In genomic region chr7:66118796-66119195, GRCm38 (mm10) we compare ENCODE assay signal across 26 mouse cellular contexts. TPM values are rescaled to one million over a fixed set of nuclear protein-coding genes. Genes with fewer than 3 reads are reported as not detected.
DNase-seq lines count a peak whose midpoint lies in the region; ATAC-seq and TF ChIP-seq lines count a peak whose summit lies in the region.
"Had no signal": no experiment of that assay in that cellular context is flagged by ENCODE, and none has a peak within 500 bp of the region (broad histone marks: within the 10 kb centered on the region; RNA-seq: fewer than 3 reads in every experiment).

No protein-coding gene starts in this region.

- 71% methylated on average over 7 of the region's 7 CpGs for WGBS in limb, embryonic 13.5 days
- 90% methylated on average over 7 of the region's 7 CpGs for WGBS in limb, embryonic 10.5 days

- no peak for TF ChIP-seq RAD21 in MEL (IDR thresholded peaks at IDR 0.05; ENCODE audit: low read depth, low read length)

- no peaks in the 10 kb centered on the region for H3K36me3 ChIP-seq in limb, embryonic 13.5 days
- H3K36me3 ChIP-seq in limb, embryonic 10.5 days, result peaks cover 17% of the 10 kb centered on the region
- peaks cover 0 to 46% of the 10 kb centered on the region in 2 experiments; a peak in 2 of 4 replicates for H3K36me3 ChIP-seq in MEL (ENCODE audit: control insufficient read depth in 1 of 2, insufficient read depth in 2 of 2, low read length in 2 of 2)
- H3K36me3 ChIP-seq in megakaryocyte, embryonic 14.5 days (replicated peaks; ENCODE audit: low read length), result peaks cover 71% of the 10 kb centered on the region
- H3K36me3 ChIP-seq: forebrain, embryonic 12.5 days; hindbrain, embryonic 15.5 days; midbrain, embryonic 15.5 days had no signal

- no peak overlapping the region for H3K4me2 ChIP-seq in limb, embryonic 13.5 days (replicated peaks)
- H3K4me2 ChIP-seq: embryonic facial prominence, embryonic 12.5 days; forebrain, embryonic 12.5 days; heart, embryonic 13.5 days; hindbrain, embryonic 15.5 days; limb, embryonic 12.5 days; midbrain, embryonic 15.5 days had no signal

- H3K9ac ChIP-seq in limb, embryonic 13.5 days, result peak overlapping the region; percentile 25; the same call in 1 of the 2 replicates
- no peak overlapping the region for H3K9ac ChIP-seq in MEL (ENCODE audit: control insufficient read depth, low read depth, low read length, poor library complexity, severe bottlenecking)
- H3K9ac ChIP-seq: embryonic facial prominence, embryonic 12.5 days; forebrain, embryonic 12.5 days; hindbrain, embryonic 15.5 days; limb, embryonic 12.5 days; midbrain, embryonic 15.5 days had no signal

- no peak overlapping the region for H3K4me3 ChIP-seq in limb, embryonic 13.5 days
- H3K4me3 ChIP-seq in limb, embryonic 10.5 days, result no peak overlapping the region
- H3K4me3 ChIP-seq in MEL (ENCODE audit: control insufficient read depth in 1 of 2, insufficient read depth in 1 of 2, low read depth in 2 of 2, low read length in 2 of 2), result no peak overlapping the region
- peak overlapping the region; percentile 79 for H3K4me3 ChIP-seq in megakaryocyte, embryonic 14.5 days (replicated peaks)
- H3K4me3 ChIP-seq in left cerebral cortex, adult 2 months, result no peak overlapping the region
- H3K4me3 ChIP-seq: embryonic facial prominence, embryonic 12.5 days; erythroblast, embryonic 14.5 days; forebrain, embryonic 12.5 days; heart, adult 2 months; heart, embryonic 13.5 days; hindbrain, embryonic 15.5 days; limb, embryonic 12.5 days; midbrain, embryonic 15.5 days had no signal

- no peak for ATAC-seq in limb, embryonic 13.5 days (ENCODE audit: low FRiP score, low read depth)
- ATAC-seq: lung, postnatal 0 days; midbrain, embryonic 15.5 days had no signal

- peak overlapping the region; percentile 22; the same call in 1 of the 2 replicates for H3K27ac ChIP-seq in limb, embryonic 13.5 days
- H3K27ac ChIP-seq in limb, embryonic 10.5 days, result no peak overlapping the region
- no peak overlapping the region for H3K27ac ChIP-seq in MEL (ENCODE audit: control insufficient read depth, low read depth, low read length)
- H3K27ac ChIP-seq in left cerebral cortex, adult 2 months, result no peak overlapping the region
- H3K27ac ChIP-seq: embryonic facial prominence, embryonic 12.5 days; forebrain, embryonic 12.5 days; heart, adult 2 months; heart, embryonic 13.5 days; hindbrain, embryonic 15.5 days; limb, embryonic 12.5 days; midbrain, embryonic 15.5 days had no signal

- no peak for TF ChIP-seq POLR2A in MEL (IDR thresholded peaks at IDR 0.05; ENCODE audit: control insufficient read depth in 1 of 2, insufficient read depth in 1 of 2, low read depth in 1 of 2, low read length in 2 of 2, poor library complexity in 1 of 2)

- peaks cover 72% of the 10 kb centered on the region for H3K4me1 ChIP-seq in limb, embryonic 13.5 days
- peaks cover 41% of the 10 kb centered on the region for H3K4me1 ChIP-seq in limb, embryonic 10.5 days
- peaks cover 22 to 45% of the 10 kb centered on the region in 2 experiments for H3K4me1 ChIP-seq in MEL (ENCODE audit: control insufficient read depth in 1 of 2, insufficient read depth in 2 of 2, low read length in 2 of 2)
- H3K4me1 ChIP-seq in megakaryocyte, embryonic 14.5 days, result peaks cover 94% of the 10 kb centered on the region

- intact Hi-C loops in left cerebral cortex, adult 2 months (cut with DNase I), result no loop called here

- TF ChIP-seq EP300 in MEL (IDR thresholded peaks at IDR 0.05; ENCODE audit: low read depth in 1 of 2, low read length in 2 of 2), result peak in 1 of 2 experiments; percentile 18; a peak in 1 of 4 replicates

- DNase-seq in limb, embryonic 10.5 days (ENCODE audit: low spot score), result no peak
- peak; percentile 37 for DNase-seq in 416B (ENCODE audit: low read depth)
- DNase-seq in MEL (ENCODE audit: low read depth, low spot score), result no peak
- DNase-seq in left cerebral cortex, adult 2 months (ENCODE audit: extremely low spot score in 1 of 2, low spot score in 2 of 2), result no peak
- DNase-seq in Muller cell, postnatal 12 days (ENCODE audit: inconsistent ontology term), result no peak
- DNase-seq in spleen, postnatal 14 days (ENCODE audit: low spot score in 2 of 2), result no peak
- DNase-seq: adrenal gland, postnatal 36 days; cerebellum, adult 11-12 months; gastrocnemius, postnatal 25 days; heart, adult 2 months; kidney, adult 8-10 months; kidney, postnatal 14 days; right cerebral cortex, postnatal 14 days; spleen, adult 18-20 months; thymus, adult 18-20 months; thymus, postnatal 4 days had no signal

- no peaks in the 10 kb centered on the region for H3K9me3 ChIP-seq in limb, embryonic 13.5 days
- no peaks in the 10 kb centered on the region for H3K9me3 ChIP-seq in limb, embryonic 10.5 days (replicated peaks)
- no peaks in the 10 kb centered on the region for H3K9me3 ChIP-seq in MEL (replicated peaks; ENCODE audit: insufficient read depth, low read length)
- H3K9me3 ChIP-seq in megakaryocyte, embryonic 14.5 days, result no peaks in the 10 kb centered on the region
- H3K9me3 ChIP-seq: embryonic facial prominence, embryonic 12.5 days; forebrain, embryonic 12.5 days; heart, embryonic 13.5 days; hindbrain, embryonic 15.5 days; limb, embryonic 12.5 days; midbrain, embryonic 15.5 days had no signal

- H3K79me2 ChIP-seq in MEL (ENCODE audit: control insufficient read depth, insufficient read depth, low read length, poor library complexity), result peaks cover 22% of the 10 kb centered on the region

- no peaks in the 10 kb centered on the region for H3K27me3 ChIP-seq in limb, embryonic 13.5 days
- H3K27me3 ChIP-seq in limb, embryonic 10.5 days (ENCODE audit: low read depth, poor library complexity, severe bottlenecking), result no peaks in the 10 kb centered on the region
- no peaks in the 10 kb centered on the region for H3K27me3 ChIP-seq in MEL (ENCODE audit: control insufficient read depth in 1 of 2, insufficient read depth in 2 of 2, low read length in 2 of 2)
- H3K27me3 ChIP-seq in megakaryocyte, embryonic 14.5 days (replicated peaks), result no peaks in the 10 kb centered on the region
- H3K27me3 ChIP-seq: embryonic facial prominence, embryonic 12.5 days; forebrain, embryonic 12.5 days; heart, embryonic 13.5 days; hindbrain, embryonic 15.5 days; limb, embryonic 12.5 days; midbrain, embryonic 15.5 days had no signal

- TF ChIP-seq CTCF in MEL (IDR thresholded peaks at IDR 0.05 in 2 of 3, conservative IDR thresholded peaks at IDR 0.05 in 1 of 3; ENCODE audit: control insufficient read depth in 1 of 3, insufficient read depth in 1 of 3, low read depth in 2 of 3, low read length in 3 of 3, poor library complexity in 1 of 3, severe bottlenecking in 1 of 3), result no peak
- TF ChIP-seq CTCF in left cerebral cortex, adult 2 months (IDR thresholded peaks at IDR 0.05), result no peak

TF ChIP-seq in MEL, 35 proteins besides CTCF, POLR2A, EP300 and RAD21:
- TF ChIP-seq BHLHE40 (IDR thresholded peaks at IDR 0.05; ENCODE audit: borderline replicate concordance, low read depth, low read length) (no peak), MEF2A (IDR thresholded peaks at IDR 0.05; ENCODE audit: extremely low read depth, insufficient replicate concordance, low read depth, low read length, poor library complexity, severe bottlenecking) (no peak), ELF1 (IDR thresholded peaks at IDR 0.05; ENCODE audit: low read depth, low read length) (no peak), MAZ (IDR thresholded peaks at IDR 0.05; ENCODE audit: low read depth, low read length) (no peak), GATA1 (IDR thresholded peaks at IDR 0.05; ENCODE audit: low read depth, low read length) (peak; percentile 22; the same call in 1 of the 2 replicates)

RNA-seq across cellular contexts. Expression of gene Chsy1, which starts 9.5 kb away (rescaled TPM):
- 24.9 and 26.4 TPM in 2 replicates for polyA plus RNA-seq in limb, embryonic 13.5 days (2015; fragmentation: Nextera tagmentation; extraction: Ambion mirVana)
- polyA plus RNA-seq in limb, embryonic 10.5 days (2016; fragmentation: Nextera tagmentation; extraction: Ambion mirVana), result 12.9 and 14.8 TPM in 2 replicates
- 10.2 and 10.3 TPM in 2 replicates for total RNA-seq in MEL (2012; rRNA removed)
- 1 to 10 TPM in 1 of 2 experiments, not detected in 1; 8.5 TPM for polyA plus RNA-seq in MEL (2012; ENCODE audit: insufficient read depth in 1 of 2, insufficient read length in 2 of 2, low read depth in 1 of 2, low replicate concordance in 2 of 2, missing spikeins in 1 of 2)
- polyA plus RNA-seq in megakaryocyte, embryonic 14.5 days (2012; ENCODE audit: insufficient read depth, low replicate concordance), result 9.6 and 14.4 TPM in 2 replicates
- total RNA-seq in left cerebral cortex, adult 2 months (2021), result 10 to 100 TPM; 15.6 to 17.3 TPM

RNA-seq across cellular contexts. Expression of gene Selenos, which starts 39.3 kb away (rescaled TPM):
- polyA plus RNA-seq in limb, embryonic 13.5 days (2015; fragmentation: Nextera tagmentation; extraction: Ambion mirVana), result 121 and 128 TPM in 2 replicates
- 83.0 and 83.5 TPM in 2 replicates for polyA plus RNA-seq in limb, embryonic 10.5 days (2016; fragmentation: Nextera tagmentation; extraction: Ambion mirVana)
- total RNA-seq in MEL (2012; rRNA removed), result 91.8 and 103 TPM in 2 replicates
- polyA plus RNA-seq in MEL (2012; ENCODE audit: insufficient read depth in 1 of 2, insufficient read length in 2 of 2, low read depth in 1 of 2, low replicate concordance in 2 of 2, missing spikeins in 1 of 2), result 10 to 100 TPM in 1 of 2 experiments, not detected in 1; 79.9 TPM
- polyA plus RNA-seq in megakaryocyte, embryonic 14.5 days (2012; ENCODE audit: insufficient read depth, low replicate concordance), result 68.3 and 82.3 TPM in 2 replicates
- total RNA-seq in left cerebral cortex, adult 2 months (2021), result 10 to 100 TPM; 46.5 to 47.5 TPM

RNA-seq across cellular contexts. Expression of gene Snrpa1, which starts 60.0 kb away (rescaled TPM):
- 186 and 192 TPM in 2 replicates for polyA plus RNA-seq in limb, embryonic 13.5 days (2015; fragmentation: Nextera tagmentation; extraction: Ambion mirVana)
- polyA plus RNA-seq in limb, embryonic 10.5 days (2016; fragmentation: Nextera tagmentation; extraction: Ambion mirVana), result 276 and 312 TPM in 2 replicates
- 188 and 227 TPM in 2 replicates for total RNA-seq in MEL (2012; rRNA removed)
- 100 to 1,000 TPM; 260 to 318 TPM for polyA plus RNA-seq in MEL (2012; ENCODE audit: insufficient read depth in 1 of 2, insufficient read length in 2 of 2, low read depth in 1 of 2, low replicate concordance in 2 of 2, missing spikeins in 1 of 2)
- polyA plus RNA-seq in megakaryocyte, embryonic 14.5 days (2012; ENCODE audit: insufficient read depth, low replicate concordance), result 26.0 and 168 TPM in 2 replicates
- total RNA-seq in left cerebral cortex, adult 2 months (2021), result 10 to 100 TPM; 36.8 to 37.0 TPM
